Comparison of ENCODE assay signal across 25 mouse cellular contexts in the genomic region with DNA sequence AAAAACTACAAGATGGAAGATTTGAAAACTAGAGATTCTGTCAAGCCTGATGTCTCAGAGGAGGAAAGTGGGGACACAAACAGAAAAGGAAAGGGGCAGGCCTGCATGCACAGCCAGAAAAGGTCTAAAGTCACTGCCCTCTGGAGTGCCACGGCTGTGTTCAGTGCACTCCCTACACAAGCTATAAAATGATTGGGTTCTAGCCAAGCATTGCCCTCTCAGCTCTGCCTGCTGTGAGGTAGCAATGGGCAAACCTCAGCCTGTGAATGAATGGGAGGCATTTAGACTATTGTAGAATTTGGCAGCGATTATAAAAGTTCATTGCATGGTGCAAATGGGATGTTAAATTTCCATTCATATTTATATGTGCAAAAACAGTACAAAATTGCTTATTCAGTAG.
DNase-seq lines count a peak whose midpoint lies in the region; ATAC-seq and TF ChIP-seq lines count a peak whose summit lies in the region.
"Had no signal": no experiment of that assay in that cellular context is flagged by ENCODE, and none has a peak within 500 bp of the region (broad histone marks: within the 10 kb centered on the region; RNA-seq: fewer than 3 reads in every experiment).

No protein-coding gene starts in this region.

- WGBS in forebrain, embryonic 13.5 days = 73% methylated on average over 2 of the region's 2 CpGs
- WGBS in forebrain, embryonic 12.5 days = 79% methylated on average over 2 of the region's 2 CpGs
- WGBS in hindbrain, embryonic 14.5 days = 58% methylated on average over 2 of the region's 2 CpGs
- 70% methylated on average over 2 of the region's 2 CpGs for WGBS in hindbrain, embryonic 12.5 days
- 78% methylated on average over 2 of the region's 2 CpGs for WGBS in midbrain, postnatal 0 days
- 86% methylated on average over 2 of the region's 2 CpGs for WGBS in midbrain, embryonic 13.5 days

- no peak overlapping the region for H3K9ac ChIP-seq in forebrain, embryonic 13.5 days
- no peak overlapping the region for H3K9ac ChIP-seq in forebrain, embryonic 12.5 days
- no peak overlapping the region for H3K9ac ChIP-seq in hindbrain, embryonic 14.5 days
- no peak overlapping the region for H3K9ac ChIP-seq in hindbrain, embryonic 12.5 days
- no peak overlapping the region for H3K9ac ChIP-seq in midbrain, postnatal 0 days (replicated peaks; ENCODE audit: low read length, poor library complexity, severe bottlenecking)
- no peak overlapping the region for H3K9ac ChIP-seq in midbrain, embryonic 13.5 days (replicated peaks)
- H3K9ac ChIP-seq: embryonic facial prominence, embryonic 13.5 days; lung, embryonic 15.5 days had no signal

- no peaks in the 10 kb centered on the region for H3K27me3 ChIP-seq in forebrain, embryonic 13.5 days
- H3K27me3 ChIP-seq in forebrain, embryonic 12.5 days = no peaks in the 10 kb centered on the region
- no peaks in the 10 kb centered on the region for H3K27me3 ChIP-seq in hindbrain, embryonic 14.5 days (ENCODE audit: control insufficient read depth, insufficient read depth, low read length)
- H3K27me3 ChIP-seq in hindbrain, embryonic 12.5 days = no peaks in the 10 kb centered on the region
- H3K27me3 ChIP-seq in midbrain, postnatal 0 days (ENCODE audit: insufficient read depth, low read length) = no peaks in the 10 kb centered on the region
- H3K27me3 ChIP-seq in midbrain, embryonic 13.5 days = no peaks in the 10 kb centered on the region
- H3K27me3 ChIP-seq: embryonic facial prominence, embryonic 13.5 days; lung, embryonic 15.5 days; Patski had no signal

- no peak overlapping the region for H3K27ac ChIP-seq in forebrain, embryonic 13.5 days
- H3K27ac ChIP-seq in forebrain, embryonic 12.5 days = no peak overlapping the region
- no peak overlapping the region for H3K27ac ChIP-seq in hindbrain, embryonic 14.5 days
- no peak overlapping the region for H3K27ac ChIP-seq in hindbrain, embryonic 12.5 days
- no peak overlapping the region for H3K27ac ChIP-seq in midbrain, postnatal 0 days (ENCODE audit: low read depth, low read length)
- H3K27ac ChIP-seq in midbrain, embryonic 13.5 days = no peak overlapping the region
- H3K27ac ChIP-seq: embryonic facial prominence, embryonic 13.5 days; heart, embryonic 10.5 days; lung, embryonic 15.5 days had no signal

- no peak for TF ChIP-seq CTCF in midbrain, postnatal 0 days (IDR thresholded peaks at IDR 0.05)

- DNase-seq in hindbrain, embryonic 14.5 days (ENCODE audit: low spot score) = no peak
- peak; percentile 11 for DNase-seq in midbrain, postnatal 0 days (ENCODE audit: low spot score)
- DNase-seq in layer of hippocampus, adult 18-20 months (ENCODE audit: low spot score in 2 of 2) = no peak
- DNase-seq: adrenal gland, postnatal 14 days; cerebellum, adult 11-12 months; cerebellum, adult 9-11 months; embryo, embryonic 11 days; gastrocnemius, postnatal 14 days; heart, postnatal 4 days; kidney, adult 2 months; kidney, postnatal 36 days; retina, postnatal 1 day; right cerebral cortex, postnatal 14 days; thymus, postnatal 4 days had no signal

- no peaks in the 10 kb centered on the region for H3K9me3 ChIP-seq in forebrain, embryonic 13.5 days (replicated peaks)
- H3K9me3 ChIP-seq in forebrain, embryonic 12.5 days = no peaks in the 10 kb centered on the region
- H3K9me3 ChIP-seq in hindbrain, embryonic 14.5 days (ENCODE audit: control insufficient read depth, low read length) = no peaks in the 10 kb centered on the region
- H3K9me3 ChIP-seq in hindbrain, embryonic 12.5 days (replicated peaks) = no peaks in the 10 kb centered on the region
- no peaks in the 10 kb centered on the region for H3K9me3 ChIP-seq in midbrain, postnatal 0 days (ENCODE audit: low read length)
- no peaks in the 10 kb centered on the region for H3K9me3 ChIP-seq in midbrain, embryonic 13.5 days
- H3K9me3 ChIP-seq: embryonic facial prominence, embryonic 13.5 days; G1E; heart, embryonic 10.5 days; lung, embryonic 15.5 days had no signal

- H3K4me3 ChIP-seq in forebrain, embryonic 13.5 days = no peak overlapping the region
- H3K4me3 ChIP-seq in forebrain, embryonic 12.5 days (replicated peaks) = no peak overlapping the region
- H3K4me3 ChIP-seq in hindbrain, embryonic 14.5 days (replicated peaks; ENCODE audit: low read length) = no peak overlapping the region
- H3K4me3 ChIP-seq in hindbrain, embryonic 12.5 days = no peak overlapping the region
- no peak overlapping the region for H3K4me3 ChIP-seq in midbrain, postnatal 0 days (ENCODE audit: low read depth, low read length)
- no peak overlapping the region for H3K4me3 ChIP-seq in midbrain, embryonic 13.5 days (replicated peaks)
- H3K4me3 ChIP-seq: embryonic facial prominence, embryonic 13.5 days; erythroblast, embryonic 14.5 days; heart, embryonic 10.5 days; lung, embryonic 15.5 days had no signal

- H3K4me1 ChIP-seq in forebrain, embryonic 13.5 days = peaks cover 4% of the 10 kb centered on the region
- H3K4me1 ChIP-seq in forebrain, embryonic 12.5 days = no peaks in the 10 kb centered on the region
- H3K4me1 ChIP-seq in hindbrain, embryonic 14.5 days (replicated peaks; ENCODE audit: control insufficient read depth, insufficient read depth, low read length) = no peaks in the 10 kb centered on the region
- H3K4me1 ChIP-seq in hindbrain, embryonic 12.5 days = no peaks in the 10 kb centered on the region
- H3K4me1 ChIP-seq in midbrain, postnatal 0 days (ENCODE audit: insufficient read depth, low read length) = no peaks in the 10 kb centered on the region
- no peaks in the 10 kb centered on the region for H3K4me1 ChIP-seq in midbrain, embryonic 13.5 days (replicated peaks)
- H3K4me1 ChIP-seq: lung, embryonic 15.5 days had no signal

- peak; percentile 48; the same call in 1 of the 2 replicates for ATAC-seq in forebrain, embryonic 13.5 days
- ATAC-seq in forebrain, embryonic 12.5 days (ENCODE audit: low FRiP score) = no peak
- ATAC-seq in hindbrain, embryonic 14.5 days (ENCODE audit: low FRiP score) = peak; percentile 40; the same call in 1 of the 2 replicates
- no peak for ATAC-seq in hindbrain, embryonic 12.5 days (ENCODE audit: low FRiP score)
- ATAC-seq in midbrain, postnatal 0 days (ENCODE audit: low FRiP score) = no peak
- no peak for ATAC-seq in midbrain, embryonic 13.5 days
- ATAC-seq: Patski had no signal

- H3K36me3 ChIP-seq in forebrain, embryonic 13.5 days (ENCODE audit: poor library complexity, severe bottlenecking) = no peaks in the 10 kb centered on the region
- no peaks in the 10 kb centered on the region for H3K36me3 ChIP-seq in forebrain, embryonic 12.5 days (replicated peaks)
- no peaks in the 10 kb centered on the region for H3K36me3 ChIP-seq in hindbrain, embryonic 14.5 days (replicated peaks; ENCODE audit: control insufficient read depth, insufficient read depth)
- no peaks in the 10 kb centered on the region for H3K36me3 ChIP-seq in hindbrain, embryonic 12.5 days
- H3K36me3 ChIP-seq in midbrain, postnatal 0 days (ENCODE audit: insufficient read depth, low read length) = no peaks in the 10 kb centered on the region
- 0 out of 2 replicates have a peak, but pooled peaks cover 3% of the 10 kb centered on the region for H3K36me3 ChIP-seq in midbrain, embryonic 13.5 days
- H3K36me3 ChIP-seq: embryonic facial prominence, embryonic 13.5 days; lung, embryonic 15.5 days had no signal

- H3K4me2 ChIP-seq in forebrain, embryonic 13.5 days = no peak overlapping the region
- no peak overlapping the region for H3K4me2 ChIP-seq in forebrain, embryonic 12.5 days
- H3K4me2 ChIP-seq in hindbrain, embryonic 14.5 days (replicated peaks) = no peak overlapping the region
- H3K4me2 ChIP-seq in hindbrain, embryonic 12.5 days (replicated peaks) = no peak overlapping the region
- H3K4me2 ChIP-seq in midbrain, postnatal 0 days (ENCODE audit: low read depth, low read length, poor library complexity, severe bottlenecking) = no peak overlapping the region
- H3K4me2 ChIP-seq in midbrain, embryonic 13.5 days (replicated peaks) = no peak overlapping the region
- H3K4me2 ChIP-seq: embryonic facial prominence, embryonic 13.5 days; lung, embryonic 15.5 days; midbrain, embryonic 11.5 days had no signal

Comparison
In these comparisons a context has a peak if more than half of its experiments do, and no peak if none do; other contexts are left out.
1. ATAC-seq: peak in forebrain, embryonic 13.5 days (single experiment) and hindbrain, embryonic 14.5 days (single experiment); none in forebrain, embryonic 12.5 days (single experiment), hindbrain, embryonic 12.5 days (single experiment), midbrain, postnatal 0 days (single experiment) and midbrain, embryonic 13.5 days (single experiment).